ENCODE assay signal across 13 mouse cellular contexts in the genomic region with DNA sequence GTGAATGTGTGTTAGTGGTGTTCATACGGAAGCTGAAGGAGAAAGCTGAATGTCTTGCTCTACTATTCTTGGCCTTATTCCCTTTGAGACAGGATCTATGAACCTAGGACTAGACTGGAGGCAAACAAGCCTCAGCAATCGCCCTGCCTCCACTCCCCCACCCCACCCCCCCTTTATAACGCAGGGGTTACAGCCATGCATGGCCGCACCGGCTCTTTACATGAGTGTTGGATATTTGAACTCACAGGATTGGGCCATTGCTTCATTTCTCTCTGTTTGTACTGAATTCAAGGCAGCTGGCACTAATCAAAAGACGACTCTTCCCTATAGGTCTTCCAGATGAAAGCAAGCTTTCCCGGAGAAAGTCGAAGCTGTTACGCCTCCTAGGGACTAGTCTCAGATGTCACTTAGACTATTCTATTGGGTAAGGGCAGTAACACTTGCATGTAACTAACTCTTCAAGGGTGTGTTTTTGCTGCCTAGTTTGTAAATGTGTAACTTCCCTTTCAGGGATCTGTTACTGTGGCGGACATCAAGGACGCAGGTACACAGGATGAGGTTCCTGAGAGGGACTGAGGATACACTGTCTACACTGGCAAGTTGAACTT. TPM values are rescaled to one million over a fixed set of nuclear protein-coding genes. Genes with fewer than 3 reads are reported as not detected.
DNase-seq lines count a peak whose midpoint lies in the region; ATAC-seq and TF ChIP-seq lines count a peak whose summit lies in the region.
"Had no signal": no experiment of that assay in that cellular context is flagged by ENCODE, and none has a peak within 500 bp of the region (broad histone marks: within the 10 kb centered on the region; RNA-seq: fewer than 3 reads in every experiment).

No protein-coding gene starts in this region.

- H3K4me3 ChIP-seq in embryonic facial prominence, embryonic 13.5 days = no peak overlapping the region
- H3K4me3 ChIP-seq in kidney, embryonic 15.5 days (replicated peaks) = 0 out of 2 replicates have a peak overlapping the region, but pooled peaks have one; percentile 5
- H3K4me3 ChIP-seq in liver, embryonic 14.5 days (ENCODE audit: insufficient read depth in 1 of 2, low read depth in 2 of 2, low read length in 2 of 2) = no peak overlapping the region
- H3K4me3 ChIP-seq: limb, embryonic 15.5 days; midbrain, embryonic 10.5 days; myocyte had no signal

- no peak for TF ChIP-seq CTCF in liver, embryonic 14.5 days (IDR thresholded peaks at IDR 0.05; ENCODE audit: low read depth)

- no peaks in the 10 kb centered on the region for H3K27me3 ChIP-seq in embryonic facial prominence, embryonic 13.5 days
- H3K27me3 ChIP-seq in kidney, embryonic 15.5 days = no peaks in the 10 kb centered on the region
- no peaks in the 10 kb centered on the region for H3K27me3 ChIP-seq in liver, embryonic 14.5 days (ENCODE audit: control insufficient read depth, insufficient read depth, low read length)
- H3K27me3 ChIP-seq: limb, embryonic 15.5 days had no signal

- 0 out of 2 replicates have a peak overlapping the region, but pooled peaks have one; percentile 4 for H3K9ac ChIP-seq in embryonic facial prominence, embryonic 13.5 days
- no peak overlapping the region for H3K9ac ChIP-seq in kidney, embryonic 15.5 days
- H3K9ac ChIP-seq in liver, embryonic 14.5 days (replicated peaks) = no peak overlapping the region
- H3K9ac ChIP-seq: limb, embryonic 15.5 days had no signal

- no peak for TF ChIP-seq EP300 in liver, embryonic 14.5 days (IDR thresholded peaks at IDR 0.05; ENCODE audit: low read depth)

- H3K4me2 ChIP-seq in embryonic facial prominence, embryonic 13.5 days = no peak overlapping the region
- H3K4me2 ChIP-seq in kidney, embryonic 15.5 days = peak overlapping the region; percentile 43
- H3K4me2 ChIP-seq in liver, embryonic 14.5 days (ENCODE audit: low read depth) = peak overlapping the region; percentile 35
- H3K4me2 ChIP-seq: limb, embryonic 15.5 days had no signal

- no peaks in the 10 kb centered on the region for H3K9me3 ChIP-seq in embryonic facial prominence, embryonic 13.5 days
- H3K9me3 ChIP-seq in kidney, embryonic 15.5 days (replicated peaks) = no peaks in the 10 kb centered on the region
- no peaks in the 10 kb centered on the region for H3K9me3 ChIP-seq in liver, embryonic 14.5 days (ENCODE audit: control insufficient read depth, low read length)
- H3K9me3 ChIP-seq: limb, embryonic 15.5 days; midbrain, embryonic 10.5 days had no signal

- DNase-seq in embryo, embryonic 10.5 days (ENCODE audit: low spot score) = peak; percentile 36
- DNase-seq in embryo, embryonic 10 days (ENCODE audit: low spot score) = no peak
- DNase-seq in liver, embryonic 14.5 days (ENCODE audit: low read depth in 3 of 3, low spot score in 3 of 3) = no peak
- no peak for DNase-seq in right cerebral cortex, postnatal 10 days (ENCODE audit: low spot score in 2 of 2)
- DNase-seq in retina, postnatal 1 day = no peak
- no peak for DNase-seq in cerebellum, adult 9-10 months
- DNase-seq: adrenal gland, postnatal 25 days; layer of hippocampus, postnatal 36 days had no signal

- 24% methylated on average over 11 of the region's 11 CpGs for WGBS in embryonic facial prominence, embryonic 13.5 days
- WGBS in kidney, embryonic 15.5 days = 17% methylated on average over 11 of the region's 11 CpGs
- 54% methylated on average over 11 of the region's 11 CpGs for WGBS in liver, embryonic 14.5 days (ENCODE audit: insufficient replicate concordance)

- no peak for ATAC-seq in embryonic facial prominence, embryonic 13.5 days (ENCODE audit: insufficient number of reproducible peaks, insufficient read depth, low FRiP score, low TSS enrichment, low read depth)
- peak; percentile 8; the same call in 1 of the 2 replicates for ATAC-seq in kidney, embryonic 15.5 days (replicated peaks; ENCODE audit: low FRiP score)
- ATAC-seq in liver, embryonic 14.5 days (ENCODE audit: insufficient read depth) = no peak

- H3K27ac ChIP-seq in embryonic facial prominence, embryonic 13.5 days = no peak overlapping the region
- peak overlapping the region; percentile 63 for H3K27ac ChIP-seq in kidney, embryonic 15.5 days
- H3K27ac ChIP-seq in liver, embryonic 14.5 days = peak overlapping the region; percentile 27; the same call in 1 of the 2 replicates
- H3K27ac ChIP-seq: limb, embryonic 15.5 days; midbrain, embryonic 10.5 days had no signal

- peaks cover 8% of the 10 kb centered on the region for H3K4me1 ChIP-seq in embryonic facial prominence, embryonic 13.5 days
- H3K4me1 ChIP-seq in kidney, embryonic 15.5 days = peaks cover 23% of the 10 kb centered on the region
- H3K4me1 ChIP-seq in liver, embryonic 14.5 days (replicated peaks; ENCODE audit: control insufficient read depth in 2 of 2, insufficient read depth in 2 of 2, low read length in 1 of 2) = peaks cover 4% of the 10 kb centered on the region in 2 experiments

- no peaks in the 10 kb centered on the region for H3K36me3 ChIP-seq in embryonic facial prominence, embryonic 13.5 days
- no peaks in the 10 kb centered on the region for H3K36me3 ChIP-seq in kidney, embryonic 15.5 days
- H3K36me3 ChIP-seq in liver, embryonic 14.5 days (replicated peaks; ENCODE audit: control insufficient read depth, insufficient read depth, low read depth) = no peaks in the 10 kb centered on the region; the same call in 1 of the 2 replicates
- H3K36me3 ChIP-seq: limb, embryonic 15.5 days; midbrain, embryonic 10.5 days had no signal

RNA-seq across cellular contexts. Expression of a gene that starts 2.8 kb away (rescaled TPM):
- 328 and 339 TPM in 2 replicates for polyA plus RNA-seq in embryonic facial prominence, embryonic 13.5 days (2015; fragmentation: Nextera tagmentation; extraction: Ambion mirVana)
- polyA plus RNA-seq in kidney, embryonic 15.5 days (2015; fragmentation: Nextera tagmentation; extraction: Ambion mirVana) = 370 and 419 TPM in 2 replicates
- polyA plus RNA-seq in liver, embryonic 14.5 days (2012; rRNA removed) = 241 and 279 TPM in 2 replicates
- polyA plus RNA-seq in liver, embryonic 14.5 days (2014; fragmentation: Nextera tagmentation; extraction: Ambion mirVana) = 487 and 490 TPM in 2 replicates

RNA-seq across cellular contexts. Expression of a gene that starts 9.2 kb away (rescaled TPM):
- polyA plus RNA-seq in embryonic facial prominence, embryonic 13.5 days (2015; fragmentation: Nextera tagmentation; extraction: Ambion mirVana) = 36.1 and 38.3 TPM in 2 replicates
- 26.6 and 31.9 TPM in 2 replicates for polyA plus RNA-seq in kidney, embryonic 15.5 days (2015; fragmentation: Nextera tagmentation; extraction: Ambion mirVana)
- polyA plus RNA-seq in liver, embryonic 14.5 days (2012; rRNA removed) = 8.5 and 12.2 TPM in 2 replicates
- 11.8 and 12.5 TPM in 2 replicates for polyA plus RNA-seq in liver, embryonic 14.5 days (2014; fragmentation: Nextera tagmentation; extraction: Ambion mirVana)
